Mouse (Mus musculus) brain, embryonic 14.5 days (tissue): Measurements from ENCODE around the gene Rundc3b. TPM values are rescaled to one million over a fixed set of nuclear protein-coding genes. Genes with fewer than 3 reads are reported as not detected.

Source experiments
- DNase-seq: peaks from one replicate; pipeline ENCODE4 v3.0.0-alpha.2; 2011; ENCODE audit warnings: low read depth
- CTCF ChIP-seq: fragments of 200-500 bp; IDR thresholded peaks from 2 replicates; pipeline ENCODE4 v1.5.1; 2012; ENCODE audit warnings: inconsistent platforms, mild to moderate bottlenecking, moderate library complexity, borderline replicate concordance; ENCODE audit not compliant: insufficient read depth, insufficient read length; ENCODE audit errors: extremely low read depth
- POLR2A ChIP-seq: fragments of 200-500 bp; IDR thresholded peaks from 2 replicates; pipeline ENCODE4 v1.6.1; 2012; ENCODE audit warnings: mild to moderate bottlenecking, inconsistent platforms, borderline replicate concordance; ENCODE audit not compliant: poor library complexity, insufficient read depth, insufficient read length, severe bottlenecking; ENCODE audit errors: extremely low read depth
- polyA plus RNA-seq: library from polyadenylated mRNA; depleted of rRNA; stranded (reverse); fragments of >200 nt; gene quantifications from 2 replicates; pipeline ENCODE4 v1.2.3, GENCODE M21; 2012; rRNA removed

Rundc3b gene
- polyA plus RNA-seq, 1 experiment = 37.1 TPM

DNA sequence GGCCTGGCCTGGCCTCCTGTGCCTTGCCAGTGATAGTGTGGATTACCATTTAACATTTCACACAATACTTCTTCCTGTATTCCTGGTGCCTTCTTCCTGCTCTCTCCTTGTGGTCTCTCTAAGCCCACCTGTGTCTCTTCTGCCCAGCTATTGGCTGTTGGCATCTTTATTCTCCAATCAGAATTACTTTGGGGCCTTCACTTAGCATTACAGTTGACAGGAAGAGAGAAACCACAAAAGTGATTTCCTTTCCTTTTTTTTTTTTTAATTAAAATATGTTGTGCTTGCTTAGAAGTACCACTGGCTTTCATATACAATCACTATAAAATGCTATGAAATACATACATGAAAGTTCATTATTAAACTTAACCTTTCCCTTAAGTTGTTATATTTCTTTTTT is 167.2 kb downstream of the Rundc3b start:
- DNase-seq = no peak
- TF ChIP-seq POLR2A = no peak
- TF ChIP-seq CTCF = no peak

Other genes with a start within 250 kb of the Rundc3b start
- 19.8 and 23.5 TPM in 2 replicates for gene Dbf4, start 200.2 kb downstream of the Rundc3b start, polyA plus RNA-seq
- 11.2 and 13.0 TPM in 2 replicates for gene Slc25a40, start 200.1 kb downstream of the Rundc3b start, polyA plus RNA-seq
- gene Abcb1a, start 37.1 kb upstream of the Rundc3b start, polyA plus RNA-seq = 2.4 and 4.5 TPM in 2 replicates
- gene Abcb1b, start 175.2 kb upstream of the Rundc3b start, polyA plus RNA-seq = 0.35 and 0.59 TPM in 2 replicates